Mouse (Mus musculus) neural tube, embryonic 12.5 days (tissue): ENCODE data around the gene Ttc7b. TPM values are rescaled to one million over a fixed set of nuclear protein-coding genes. Genes with fewer than 3 reads are reported as not detected.

Experiments used
- ATAC-seq: fragments of 200-750 bp; cut with Nextera tagmentation; 2 replicates; pipeline ENCODE4 v1.8.0; 2017; ENCODE audit warnings: low read depth, mild to moderate bottlenecking, moderate TSS enrichment, moderate library complexity; ENCODE audit not compliant: low FRiP score
- H3K27ac ChIP-seq: fragments of 300-500 bp; sonication (generic); 2 replicates; pipeline ENCODE4 v1.5.1; 2016
- H3K27me3 ChIP-seq: fragments of 300-500 bp; sonication (generic); replicated peaks from 2 replicates; pipeline ENCODE4 v1.6.1; 2016; ENCODE audit warnings: mild to moderate bottlenecking
- H3K36me3 ChIP-seq: fragments of 300-500 bp; sonication (generic); 2 replicates; pipeline ENCODE4 v1.6.1; 2016; ENCODE audit warnings: mild to moderate bottlenecking
- H3K4me1 ChIP-seq: fragments of 300-500 bp; sonication (generic); 2 replicates; pipeline ENCODE4 v1.6.1; 2016
- H3K4me2 ChIP-seq: fragments of 300-500 bp; sonication (generic); replicated peaks from 2 replicates; pipeline ENCODE4 v1.6.1; 2016; ENCODE audit warnings: mild to moderate bottlenecking
- H3K4me3 ChIP-seq: fragments of 300-500 bp; sonication (generic); 2 replicates; pipeline ENCODE4 v1.5.1; 2016
- H3K9ac ChIP-seq: fragments of 300-500 bp; sonication (generic); 2 replicates; pipeline ENCODE4 v1.6.1; 2016; ENCODE audit warnings: mild to moderate bottlenecking
- H3K9me3 ChIP-seq: fragments of 300-500 bp; sonication (generic); 2 replicates; pipeline ENCODE4 v1.6.1; 2016; ENCODE audit warnings: mild to moderate bottlenecking
- WGBS: fragments of 180-500 bp; shearing (Covaris S2); methylation state at CpG from one replicate; pipeline ENCODE4 v1.1.7; 2016; 5-methylcytosine and 5-hydroxymethylcytosine counted together
- polyA plus RNA-seq: library from polyadenylated mRNA; unstranded; fragments of >200 nt; fragmentation: Nextera tagmentation; extraction: Ambion mirVana; gene quantifications from 2 replicates; pipeline ENCODE4 v1.2.1, GENCODE M21; 2016

The Ttc7b gene
- polyA plus RNA-seq, 1 experiment from 2014 or later = 9.0 TPM

DNA sequence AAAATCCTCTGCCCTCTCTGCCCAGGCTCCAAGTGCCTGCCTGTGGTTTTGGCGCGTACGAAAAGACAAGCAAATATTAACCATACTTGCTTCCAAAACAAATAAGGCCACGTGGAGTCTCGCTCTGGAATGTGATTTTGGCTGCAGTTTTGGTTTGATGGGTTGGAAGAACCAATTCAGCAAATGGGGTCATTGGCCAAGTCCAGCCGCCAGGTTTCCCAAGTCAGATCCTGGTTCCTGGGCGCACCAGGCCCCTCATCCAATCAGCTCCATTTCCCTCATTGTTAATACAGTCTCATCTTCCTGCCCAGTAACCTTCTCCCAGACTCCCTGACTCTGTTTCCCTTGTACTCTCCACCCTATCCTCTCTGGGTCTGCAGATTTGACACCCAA, 946 bp downstream of the Ttc7b start:
- whole genome bisulfite sequencing = 59% methylated on average over 7 of the region's 7 CpGs
- Histone ChIP-seq H3K4me3 (peak overlapping the region; percentile 87), H3K4me2 (peak overlapping the region; percentile 87), H3K4me1 (peaks cover 21% of the 10 kb centered on the region), H3K9me3 (no peaks in the 10 kb centered on the region), H3K27ac (no peak overlapping the region), H3K27me3 (no peaks in the 10 kb centered on the region; the same call in 1 of the 2 replicates), H3K36me3 (no peaks in the 10 kb centered on the region), H3K9ac (peak overlapping the region; percentile 94)
- 0 out of 2 replicates have a peak, but pooled peaks have one; percentile 7 for ATAC-seq

DNA sequence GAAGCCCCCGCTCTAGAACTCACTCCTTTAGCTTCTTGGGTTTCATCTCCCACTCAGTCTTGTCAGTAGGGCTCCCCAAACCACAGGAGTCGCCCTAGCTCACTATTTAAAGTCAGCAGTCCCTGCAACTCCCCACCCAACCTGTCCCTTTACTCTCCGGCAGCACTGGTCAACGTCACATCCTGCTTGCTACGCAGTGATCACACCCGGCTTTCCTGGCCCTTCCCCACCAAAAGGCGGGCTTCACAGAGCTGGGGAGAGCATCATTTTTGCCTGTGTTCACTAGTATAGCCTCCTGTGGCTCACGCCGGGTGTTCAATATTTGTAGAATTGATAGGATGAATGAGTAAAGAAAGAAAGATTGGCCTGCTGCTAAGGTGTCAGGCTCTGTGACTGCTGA, 3.3 kb downstream of the Ttc7b start:
- no peaks in the 10 kb centered on the region for H3K9me3 ChIP-seq
- H3K4me3 ChIP-seq = no peak overlapping the region
- WGBS = 90% methylated on average over 9 of the region's 9 CpGs
- ATAC-seq = no peak
- H3K4me1 ChIP-seq = peaks cover 21% of the 10 kb centered on the region
- no peaks in the 10 kb centered on the region; the same call in 1 of the 2 replicates for H3K36me3 ChIP-seq
- H3K4me2 ChIP-seq = no peak overlapping the region
- H3K9ac ChIP-seq = no peak overlapping the region
- no peaks in the 10 kb centered on the region; the same call in 1 of the 2 replicates for H3K27me3 ChIP-seq
- H3K27ac ChIP-seq = no peak overlapping the region

DNA sequence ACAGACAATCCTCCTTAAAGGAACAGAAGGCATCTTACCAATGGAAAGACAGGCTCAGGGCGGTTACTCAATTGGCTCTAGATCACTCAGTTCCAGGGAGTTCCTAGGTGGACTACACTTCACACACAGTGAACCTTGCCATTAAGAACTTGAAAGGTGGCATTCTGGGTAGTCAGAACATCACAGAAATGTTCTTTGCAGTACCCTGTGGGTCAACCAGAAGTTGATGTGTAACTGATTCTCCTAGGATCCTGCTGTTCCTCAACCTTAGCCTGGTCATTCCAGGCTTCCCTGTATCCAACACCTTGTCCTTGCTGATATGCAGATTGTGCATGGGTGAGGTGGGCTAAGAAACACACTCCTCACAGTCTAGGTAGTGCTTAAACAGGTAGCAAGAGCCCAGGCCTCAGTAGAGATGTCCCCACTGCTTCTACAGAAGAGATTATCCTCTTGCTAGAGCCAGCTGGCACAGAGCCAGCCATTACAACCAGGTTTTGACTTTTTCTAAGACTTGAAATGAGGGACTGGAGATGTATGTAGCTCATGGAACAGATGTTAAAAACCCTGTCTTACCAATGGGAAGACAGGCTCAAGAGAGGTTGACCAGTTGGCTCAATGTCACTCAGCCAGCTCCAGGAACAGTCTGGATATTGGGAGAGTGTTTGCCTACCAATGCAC, 4.3 kb downstream of the Ttc7b start:
- Histone ChIP-seq H3K9me3 (no peaks in the 10 kb centered on the region), H3K36me3 (peaks cover 1% of the 10 kb centered on the region; the same call in 1 of the 2 replicates), H3K4me2 (no peak overlapping the region), H3K4me1 (peaks cover 21% of the 10 kb centered on the region), H3K4me3 (no peak overlapping the region), H3K9ac (no peak overlapping the region), H3K27ac (no peak overlapping the region), H3K27me3 (no peaks in the 10 kb centered on the region)
- 94% methylated on average over 1 of the region's 1 CpGs for WGBS
- ATAC-seq = no peak

DNA sequence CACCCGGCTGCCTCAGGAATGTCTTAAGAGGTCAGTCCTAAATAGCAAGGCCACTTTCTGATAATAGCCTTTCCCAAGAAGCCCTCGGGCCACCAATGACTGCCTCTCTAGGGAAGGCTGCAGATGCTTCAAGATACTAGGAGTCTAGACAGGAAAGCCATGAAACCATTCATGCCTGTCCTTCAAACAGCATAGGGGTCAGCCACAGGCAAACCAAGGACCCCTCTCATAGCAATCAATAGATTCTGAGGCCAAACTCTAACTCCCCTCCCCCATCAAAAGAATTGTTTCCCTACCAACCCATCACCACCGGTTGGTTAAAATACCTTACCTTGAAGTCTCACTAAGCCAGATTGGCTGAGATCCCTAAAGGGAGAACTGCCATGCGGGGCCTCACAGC, 5.1 kb downstream of the Ttc7b start:
- Histone ChIP-seq H3K9me3 (no peaks in the 10 kb centered on the region), H3K4me3 (no peak overlapping the region), H3K27me3 (no peaks in the 10 kb centered on the region), H3K9ac (no peak overlapping the region), H3K27ac (no peak overlapping the region), H3K4me2 (no peak overlapping the region), H3K4me1 (peaks cover 17% of the 10 kb centered on the region), H3K36me3 (peaks cover 5% of the 10 kb centered on the region; the same call in 1 of the 2 replicates)
- WGBS = 94% methylated on average over 4 of the region's 4 CpGs
- no peak for ATAC-seq

DNA sequence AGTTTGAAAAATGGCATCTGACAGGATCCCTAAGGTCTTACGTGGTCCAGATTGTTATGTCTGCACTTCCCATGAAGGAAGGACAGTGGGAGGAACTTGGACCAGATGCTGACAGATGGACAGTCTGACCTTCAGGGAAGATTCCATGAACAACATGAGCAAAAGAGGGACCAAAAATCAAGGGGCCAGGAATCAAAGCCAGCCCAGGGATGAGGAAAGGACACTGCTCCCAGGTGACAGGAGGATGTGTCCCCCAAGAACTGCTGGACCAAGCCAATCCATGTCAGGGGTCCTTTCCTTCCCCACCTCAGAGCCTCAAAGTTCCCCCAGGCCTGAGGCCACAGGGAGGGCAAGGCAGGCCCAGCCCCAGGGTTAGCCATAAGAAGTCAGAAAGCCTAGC, 6.0 kb downstream of the Ttc7b start:
- Histone ChIP-seq H3K4me2 (no peak overlapping the region), H3K9ac (no peak overlapping the region), H3K36me3 (peaks cover 5% of the 10 kb centered on the region; the same call in 1 of the 2 replicates), H3K4me1 (peaks cover 12% of the 10 kb centered on the region), H3K9me3 (no peaks in the 10 kb centered on the region), H3K27me3 (no peaks in the 10 kb centered on the region), H3K27ac (no peak overlapping the region), H3K4me3 (no peak overlapping the region)
- no peak for ATAC-seq
- 76% methylated on average over 1 of the region's 1 CpGs for WGBS

DNA sequence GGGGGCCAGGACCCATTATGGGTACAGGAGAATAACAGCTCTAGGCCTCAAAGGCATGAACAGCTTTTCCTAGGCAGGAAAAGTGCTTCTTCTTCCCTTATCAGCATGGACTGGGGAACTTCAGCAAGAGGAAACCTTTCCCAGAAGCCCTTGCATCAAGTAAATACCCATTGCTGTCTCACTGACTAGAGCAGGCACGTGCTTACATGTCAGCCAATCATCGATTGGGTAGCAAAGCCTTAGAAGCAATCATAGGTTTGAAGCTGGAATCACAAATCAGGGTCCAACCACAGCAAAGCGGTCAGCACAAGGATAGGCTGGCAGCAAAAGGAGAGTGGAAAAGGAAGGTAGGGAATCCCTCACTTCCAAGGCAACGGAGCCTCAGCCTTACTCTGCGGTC, 7.5 kb downstream of the Ttc7b start:
- Histone ChIP-seq H3K4me1 (0 out of 2 replicates have a peak, but pooled peaks cover under 1% of the 10 kb centered on the region), H3K27ac (no peak overlapping the region), H3K36me3 (peaks cover 5% of the 10 kb centered on the region; the same call in 1 of the 2 replicates), H3K4me3 (no peak overlapping the region), H3K9ac (no peak overlapping the region), H3K9me3 (no peaks in the 10 kb centered on the region), H3K4me2 (no peak overlapping the region), H3K27me3 (no peaks in the 10 kb centered on the region)
- WGBS = 90% methylated on average over 5 of the region's 5 CpGs
- no peak for ATAC-seq

DNA sequence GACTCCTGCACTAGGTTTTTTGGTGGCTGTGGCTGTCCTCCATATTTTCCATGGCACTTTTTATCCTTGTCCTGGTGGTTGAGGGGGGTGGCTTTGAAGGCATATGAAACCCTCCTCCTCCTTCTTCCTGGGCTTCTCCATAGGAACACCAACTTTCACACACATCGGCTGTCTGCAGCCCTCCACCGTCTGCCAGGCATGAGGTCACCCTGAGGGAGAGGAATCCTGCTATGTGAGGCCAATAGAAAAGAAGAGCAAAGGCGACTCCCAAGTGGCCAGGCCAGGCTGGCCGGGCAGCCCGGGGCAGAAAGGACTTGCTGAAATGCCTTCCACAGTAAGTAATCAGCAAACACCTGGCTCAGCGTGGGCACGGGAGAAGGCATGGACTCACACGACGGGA, 8.0 kb downstream of the Ttc7b start:
- Histone ChIP-seq H3K9ac (no peak overlapping the region), H3K27me3 (no peaks in the 10 kb centered on the region), H3K36me3 (peaks cover 5% of the 10 kb centered on the region; the same call in 1 of the 2 replicates), H3K9me3 (no peaks in the 10 kb centered on the region), H3K4me2 (no peak overlapping the region), H3K27ac (no peak overlapping the region), H3K4me1 (no peaks in the 10 kb centered on the region), H3K4me3 (no peak overlapping the region)
- no peak for ATAC-seq
- 88% methylated on average over 9 of the region's 9 CpGs for WGBS

DNA sequence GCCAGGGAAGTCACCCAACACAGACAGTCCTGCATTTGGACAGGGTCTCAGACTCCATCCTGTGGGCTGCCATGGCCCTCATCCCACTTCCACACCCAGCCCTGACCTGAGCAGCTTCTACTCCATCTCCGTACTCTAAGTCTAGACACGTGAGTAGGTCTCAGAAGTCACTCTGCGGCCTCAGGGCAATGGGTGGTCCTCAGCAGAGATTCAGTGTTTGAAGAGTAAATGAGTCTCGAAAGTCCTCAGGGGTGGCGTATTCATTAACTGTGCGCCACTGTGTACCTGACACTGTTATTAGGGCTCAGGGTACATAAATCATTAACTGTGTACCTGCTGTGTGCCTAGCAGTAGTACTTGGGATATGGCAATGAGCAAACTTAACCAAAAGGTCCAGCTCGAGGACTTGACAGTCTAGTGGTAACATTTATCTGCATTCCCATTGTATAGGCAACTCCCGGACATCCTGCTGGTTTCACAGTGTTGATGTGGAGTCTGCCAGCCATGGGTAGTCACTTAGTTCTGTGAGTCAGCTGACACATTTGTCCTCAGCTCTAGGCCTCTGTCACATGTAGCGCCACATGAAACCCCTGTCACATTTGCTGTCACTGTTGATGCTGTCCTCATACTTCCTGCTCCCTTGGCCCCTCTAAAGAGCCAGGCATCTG, 10.9 kb downstream of the Ttc7b start:
- H3K9me3 ChIP-seq = no peaks in the 10 kb centered on the region

DNA sequence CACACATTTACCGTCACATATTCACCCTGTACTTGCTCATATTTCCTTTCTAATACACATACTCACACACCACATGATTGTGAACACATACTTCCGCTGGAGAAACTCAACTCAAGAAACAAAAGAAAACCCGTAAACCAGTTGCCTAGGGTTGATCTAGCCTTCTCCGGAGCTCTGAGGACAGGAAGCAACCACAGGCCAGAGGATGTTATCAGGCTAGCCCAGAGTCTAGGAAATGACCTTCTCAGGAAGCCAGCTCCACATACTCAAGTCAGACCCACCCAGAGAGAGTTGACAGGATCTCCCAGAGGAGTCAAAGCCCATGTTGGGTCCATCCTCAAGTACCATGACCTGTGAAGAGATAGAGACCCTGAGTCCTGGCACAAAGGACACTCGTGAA, 12.0 kb downstream of the Ttc7b start:
- Histone ChIP-seq H3K4me2 (no peak overlapping the region), H3K4me1 (no peaks in the 10 kb centered on the region), H3K4me3 (no peak overlapping the region), H3K9me3 (no peaks in the 10 kb centered on the region), H3K9ac (no peak overlapping the region), H3K36me3 (peaks cover 5% of the 10 kb centered on the region; the same call in 1 of the 2 replicates), H3K27ac (no peak overlapping the region), H3K27me3 (no peaks in the 10 kb centered on the region)
- ATAC-seq = no peak
- 90% methylated on average over 5 of the region's 5 CpGs for WGBS

More for the DNA sequence above, 10.9 kb downstream of the Ttc7b start:
- Histone ChIP-seq H3K36me3 (peaks cover 5% of the 10 kb centered on the region; the same call in 1 of the 2 replicates), H3K27me3 (no peaks in the 10 kb centered on the region), H3K4me1 (no peaks in the 10 kb centered on the region), H3K27ac (no peak overlapping the region), H3K4me3 (no peak overlapping the region), H3K4me2 (no peak overlapping the region), H3K9ac (no peak overlapping the region)
- no peak for ATAC-seq
- WGBS = 83% methylated on average over 9 of the region's 9 CpGs

DNA sequence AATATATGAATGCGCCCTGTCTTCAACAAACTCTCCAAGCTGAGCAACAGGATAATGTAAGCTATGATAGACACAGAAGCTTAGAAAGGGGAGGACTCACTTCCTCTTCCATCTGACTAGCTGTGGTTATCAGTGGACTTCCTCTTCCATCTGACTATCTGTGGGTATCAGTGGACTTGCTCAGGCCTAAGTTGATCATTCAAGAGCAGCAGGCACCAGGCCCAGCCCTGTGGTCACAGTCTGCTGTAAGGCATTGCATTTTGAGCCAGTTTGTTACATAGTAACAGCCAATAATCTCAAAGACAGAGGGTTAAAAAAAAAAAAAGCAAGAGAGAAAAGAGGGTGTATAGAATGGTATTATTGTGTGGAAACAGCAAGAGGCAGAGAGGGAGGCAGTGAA, 15.1 kb downstream of the Ttc7b start:
- H3K4me2 ChIP-seq = no peak overlapping the region
- no peak overlapping the region for H3K4me3 ChIP-seq
- ATAC-seq = no peak
- H3K4me1 ChIP-seq = no peaks in the 10 kb centered on the region
- WGBS = 98% methylated on average over 1 of the region's 1 CpGs
- no peaks in the 10 kb centered on the region for H3K9me3 ChIP-seq
- H3K36me3 ChIP-seq = no peaks in the 10 kb centered on the region
- H3K9ac ChIP-seq = no peak overlapping the region
- H3K27me3 ChIP-seq = no peaks in the 10 kb centered on the region
- no peak overlapping the region for H3K27ac ChIP-seq

DNA sequence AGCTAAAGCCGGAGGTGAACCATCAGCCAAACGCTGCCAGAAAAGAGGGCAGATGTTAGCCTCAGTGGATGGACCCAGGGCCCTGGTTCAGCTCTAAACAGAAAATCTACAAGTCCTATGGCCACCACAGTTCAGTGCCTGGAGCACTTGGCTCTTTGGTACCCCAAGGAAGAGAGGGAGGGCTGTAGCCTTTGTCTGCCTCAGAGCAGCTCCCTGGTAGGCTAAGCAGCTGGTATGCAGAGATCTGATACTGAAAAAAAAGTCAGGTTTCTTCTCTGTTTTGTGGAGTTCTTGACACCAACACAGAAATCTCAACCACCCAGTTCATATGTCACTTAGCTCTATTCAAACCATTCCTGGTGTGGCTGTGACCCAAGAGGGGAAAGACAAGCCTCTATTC, 16.0 kb downstream of the Ttc7b start:
- 91% methylated on average over 2 of the region's 2 CpGs for WGBS
- no peaks in the 10 kb centered on the region for H3K9me3 ChIP-seq
- H3K9ac ChIP-seq = no peak overlapping the region
- no peak overlapping the region for H3K4me3 ChIP-seq
- no peak overlapping the region for H3K27ac ChIP-seq
- H3K27me3 ChIP-seq = no peaks in the 10 kb centered on the region
- H3K36me3 ChIP-seq = peaks cover 6% of the 10 kb centered on the region; the same call in 1 of the 2 replicates
- H3K4me2 ChIP-seq = no peak overlapping the region
- ATAC-seq = no peak
- no peaks in the 10 kb centered on the region for H3K4me1 ChIP-seq

DNA sequence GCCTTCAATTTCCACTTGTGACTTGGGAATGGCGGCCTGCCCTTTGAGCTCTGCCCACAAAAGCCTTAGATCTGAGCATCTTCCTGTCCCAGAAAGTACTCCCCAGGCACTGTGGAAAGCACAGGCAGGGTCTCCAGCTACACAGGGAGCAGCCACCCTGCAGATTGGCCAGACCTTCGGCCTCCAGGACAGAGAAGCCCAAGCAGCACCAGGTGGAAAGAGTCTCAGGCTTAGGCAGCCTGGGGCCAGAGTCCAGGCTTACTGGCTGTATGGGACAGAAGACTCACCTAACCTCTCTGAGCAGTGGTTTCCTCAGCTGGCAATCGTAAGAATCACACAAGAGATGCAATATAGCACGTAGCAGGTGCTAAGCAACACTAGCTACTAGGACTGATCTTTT, 17.0 kb downstream of the Ttc7b start:
- no peak for ATAC-seq
- no peak overlapping the region for H3K4me3 ChIP-seq
- H3K27ac ChIP-seq = no peak overlapping the region
- 88% methylated on average over 4 of the region's 4 CpGs for WGBS
- H3K27me3 ChIP-seq = no peaks in the 10 kb centered on the region
- no peaks in the 10 kb centered on the region for H3K4me1 ChIP-seq
- no peak overlapping the region for H3K9ac ChIP-seq
- peaks cover 15% of the 10 kb centered on the region for H3K36me3 ChIP-seq
- no peaks in the 10 kb centered on the region for H3K9me3 ChIP-seq
- H3K4me2 ChIP-seq = no peak overlapping the region
